Mouse (Mus musculus) intestine, embryonic 14.5 days (tissue): ENCODE data around the gene Tmem91. TPM values are rescaled to one million over a fixed set of nuclear protein-coding genes. Genes with fewer than 3 reads are reported as not detected.

ENCODE experiments used
- ATAC-seq: fragments of 200-750 bp; cut with Nextera tagmentation; replicated peaks from 2 replicates; pipeline ENCODE4 v1.8.0; 2017; ENCODE audit warnings: low read depth, moderate number of reproducible peaks, moderate TSS enrichment, moderate library complexity; ENCODE audit not compliant: low FRiP score, low TSS enrichment
- DNase-seq: peaks from one replicate; pipeline ENCODE4 v3.0.0-alpha.2; 2018; ENCODE audit warnings: low spot score
- H3K27ac ChIP-seq: fragments of 300-500 bp; sonication (generic); 2 replicates; pipeline ENCODE4 v1.5.1; 2014; ENCODE audit warnings: low read depth, mild to moderate bottlenecking, control low read depth
- H3K27me3 ChIP-seq: fragments of 300-500 bp; sonication (generic); replicated peaks from 2 replicates; pipeline ENCODE4 v1.6.1; 2014; ENCODE audit warnings: low read length, control low read depth; ENCODE audit not compliant: control insufficient read depth, insufficient read depth
- H3K36me3 ChIP-seq: fragments of 300-500 bp; sonication (generic); 2 replicates; pipeline ENCODE4 v1.6.1; 2014; ENCODE audit warnings: low read length, control low read depth; ENCODE audit not compliant: control insufficient read depth, insufficient read depth
- H3K4me1 ChIP-seq: fragments of 300-500 bp; sonication (generic); replicated peaks from 2 replicates; pipeline ENCODE4 v1.6.1; 2014; ENCODE audit warnings: low read length, control low read depth, mixed read lengths; ENCODE audit not compliant: control insufficient read depth, insufficient read depth
- H3K4me2 ChIP-seq: fragments of 300-500 bp; sonication (generic); 2 replicates; pipeline ENCODE4 v1.6.1; 2014; ENCODE audit warnings: low read length
- H3K4me3 ChIP-seq: fragments of 300-500 bp; sonication (generic); 2 replicates; pipeline ENCODE4 v1.5.1; 2014; ENCODE audit warnings: low read depth, low read length, control low read depth, mixed read lengths
- H3K9ac ChIP-seq: fragments of 300-500 bp; sonication (generic); 2 replicates; pipeline ENCODE4 v1.6.1; 2014; ENCODE audit warnings: mild to moderate bottlenecking, low read length
- H3K9me3 ChIP-seq: fragments of 300-500 bp; sonication (generic); 2 replicates; pipeline ENCODE4 v1.6.1; 2016; ENCODE audit warnings: low read length, control low read depth; ENCODE audit not compliant: control insufficient read depth
- WGBS: fragments of 180-500 bp; shearing (Covaris S2); extraction: QIAGEN DNeasy Blood & Tissue Kit; methylation state at CpG from one replicate; pipeline ENCODE4 v1.1.7; 2014; 5-methylcytosine and 5-hydroxymethylcytosine counted together
- polyA plus RNA-seq: library from polyadenylated mRNA; unstranded; fragments of >200 nt; fragmentation: Nextera tagmentation; extraction: Ambion mirVana; gene quantifications from 2 replicates; pipeline ENCODE4 v1.2.1, GENCODE M21; 2014

Gene Tmem91
- polyA plus RNA-seq, 1 experiment from 2014 or later = 2.2 TPM

DNA sequence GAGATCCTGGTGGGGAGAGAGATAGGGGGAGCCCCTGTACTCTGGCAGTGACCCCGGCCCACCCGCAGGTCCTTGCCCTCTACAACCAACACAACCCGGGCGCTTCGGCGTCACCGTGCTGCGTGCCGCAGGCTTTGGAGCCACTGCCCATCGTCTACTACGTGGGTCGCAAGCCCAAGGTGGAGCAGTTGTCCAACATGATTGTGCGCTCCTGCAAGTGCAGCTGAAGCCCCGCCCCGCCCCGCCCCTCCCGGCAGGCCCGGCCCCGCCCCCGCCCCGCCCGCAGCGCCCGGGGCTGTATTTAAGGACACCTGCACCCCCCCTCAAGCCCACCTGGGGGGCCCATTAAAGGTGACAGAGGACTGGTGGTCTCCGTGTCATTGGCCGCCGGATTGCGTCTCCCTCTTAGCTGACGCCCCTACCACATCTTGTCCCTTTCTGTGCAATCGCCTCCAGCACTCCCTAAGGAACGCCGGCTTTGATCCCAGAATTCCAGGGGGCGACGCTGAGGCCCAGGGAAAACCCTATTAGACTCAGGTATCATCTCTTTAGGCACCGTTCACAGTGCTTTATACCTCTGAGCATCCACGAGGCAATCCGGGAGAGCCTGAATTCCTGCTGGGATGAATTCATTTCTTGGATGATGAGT lies 29.9 kb upstream of the Tmem91 start:
- H3K27ac ChIP-seq = no peak overlapping the region
- peak; percentile 64 for DNase-seq
- peak; percentile 30; the same call in 1 of the 2 replicates for ATAC-seq

GRCm38 (mm10) chr7:25703793-25704494 lies 29.0 kb upstream of the Tmem91 start:
- H3K4me3 ChIP-seq = no peak overlapping the region
- H3K9ac ChIP-seq = no peak overlapping the region
- peak overlapping the region; percentile 36; the same call in 1 of the 2 replicates for H3K4me2 ChIP-seq
- ATAC-seq = no peak
- H3K36me3 ChIP-seq = no peaks in the 10 kb centered on the region
- DNase-seq = no peak
- H3K27ac ChIP-seq = no peak overlapping the region
- H3K9me3 ChIP-seq = peaks cover 5% of the 10 kb centered on the region
- peaks cover 28% of the 10 kb centered on the region for H3K4me1 ChIP-seq
- H3K27me3 ChIP-seq = no peaks in the 10 kb centered on the region
- 34% methylated on average over 10 of the region's 10 CpGs for WGBS

More for the DNA sequence above, 29.9 kb upstream of the Tmem91 start:
- no peak overlapping the region for H3K4me3 ChIP-seq
- peaks cover 5% of the 10 kb centered on the region for H3K9me3 ChIP-seq
- H3K9ac ChIP-seq = no peak overlapping the region
- 12% methylated on average over 36 of the region's 37 CpGs for WGBS
- H3K4me1 ChIP-seq = peaks cover 28% of the 10 kb centered on the region
- no peaks in the 10 kb centered on the region for H3K27me3 ChIP-seq
- no peaks in the 10 kb centered on the region for H3K36me3 ChIP-seq
- peak overlapping the region; percentile 36 for H3K4me2 ChIP-seq

GRCm38 (mm10) chr7:25702350-25702749 lies 27.4 kb upstream of the Tmem91 start:
- Histone ChIP-seq H3K4me1 (peaks cover 22% of the 10 kb centered on the region), H3K36me3 (no peaks in the 10 kb centered on the region), H3K27ac (no peak overlapping the region), H3K27me3 (no peaks in the 10 kb centered on the region), H3K4me3 (no peak overlapping the region), H3K9me3 (peaks cover 5% of the 10 kb centered on the region), H3K4me2 (no peak overlapping the region), H3K9ac (no peak overlapping the region)
- ATAC-seq (no peak), DNase-seq (no peak)
- 95% methylated on average over 2 of the region's 2 CpGs for WGBS

DNA sequence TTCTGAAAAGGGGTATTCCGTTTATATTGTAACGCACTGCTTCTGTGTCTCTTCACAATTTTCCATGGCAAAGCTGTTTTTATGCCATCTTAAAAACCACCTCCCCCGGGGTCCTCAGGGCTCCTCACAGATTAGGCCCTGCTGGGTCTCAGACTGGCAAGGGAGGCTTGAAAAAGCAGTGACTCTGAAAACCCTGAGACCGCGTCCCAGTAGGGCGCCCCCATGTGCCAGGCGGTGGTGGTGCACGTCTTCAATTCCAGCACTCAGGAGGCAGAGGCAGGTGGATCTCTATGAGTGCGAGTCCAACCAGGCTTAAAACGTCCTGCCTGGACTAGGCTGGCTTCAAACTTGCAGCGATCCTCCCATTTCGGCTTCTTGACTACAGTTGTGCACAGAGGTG lies 25.8 kb upstream of the Tmem91 start:
- Histone ChIP-seq H3K27ac (no peak overlapping the region), H3K4me3 (no peak overlapping the region), H3K27me3 (no peaks in the 10 kb centered on the region), H3K36me3 (no peaks in the 10 kb centered on the region), H3K4me1 (peaks cover 8% of the 10 kb centered on the region), H3K4me2 (no peak overlapping the region), H3K9me3 (peaks cover 5% of the 10 kb centered on the region), H3K9ac (no peak overlapping the region)
- no peak for ATAC-seq
- 77% methylated on average over 12 of the region's 12 CpGs for WGBS
- DNase-seq = no peak

DNA sequence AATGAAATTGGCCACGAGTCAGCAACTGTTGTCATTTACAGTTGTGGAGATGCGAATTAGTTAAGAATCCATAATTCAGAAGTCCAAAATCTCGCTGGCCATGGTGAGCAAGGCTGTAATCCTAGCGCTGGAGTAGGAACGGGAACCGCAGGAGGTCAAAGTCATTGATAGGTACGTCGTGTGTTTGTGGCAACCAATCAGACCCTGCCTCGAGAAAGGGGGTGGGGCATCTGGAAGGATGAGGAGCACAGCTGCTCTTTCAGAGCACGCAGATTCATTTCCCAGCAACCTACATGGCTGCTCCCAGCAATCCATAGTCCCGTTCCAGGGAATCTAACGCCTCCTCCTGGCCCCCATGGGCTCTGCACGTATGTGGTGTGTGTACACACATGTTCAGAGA lies 24.9 kb upstream of the Tmem91 start:
- no peaks in the 10 kb centered on the region for H3K27me3 ChIP-seq
- H3K9ac ChIP-seq = no peak overlapping the region
- no peak overlapping the region for H3K4me2 ChIP-seq
- no peak for ATAC-seq
- H3K27ac ChIP-seq = no peak overlapping the region
- H3K4me1 ChIP-seq = no peaks in the 10 kb centered on the region
- H3K4me3 ChIP-seq = no peak overlapping the region
- DNase-seq = no peak
- peaks cover 5% of the 10 kb centered on the region for H3K9me3 ChIP-seq
- no peaks in the 10 kb centered on the region for H3K36me3 ChIP-seq
- 60% methylated on average over 13 of the region's 13 CpGs for WGBS

DNA sequence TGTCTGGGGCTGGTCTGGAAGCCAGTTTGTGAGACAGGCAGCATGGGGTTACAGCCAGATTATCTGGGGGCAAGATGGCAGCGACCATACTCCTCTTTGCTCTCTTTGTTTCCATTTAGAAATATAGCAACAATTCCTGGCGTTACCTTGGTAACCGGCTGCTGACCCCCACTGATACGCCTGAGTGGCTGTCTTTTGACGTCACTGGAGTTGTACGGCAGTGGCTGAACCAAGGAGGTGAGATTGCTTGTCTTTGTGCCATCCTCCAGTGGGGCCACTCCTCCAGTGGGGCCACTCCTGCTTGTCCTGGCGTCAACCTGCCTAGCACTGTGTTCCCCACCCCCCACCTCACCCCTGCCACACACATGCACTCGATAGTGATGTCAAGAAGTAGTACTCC lies 19.1 kb upstream of the Tmem91 start:
- no peak overlapping the region for H3K9ac ChIP-seq
- DNase-seq = no peak
- ATAC-seq = no peak
- peaks cover 4% of the 10 kb centered on the region; the same call in 1 of the 2 replicates for H3K4me1 ChIP-seq
- H3K36me3 ChIP-seq = no peaks in the 10 kb centered on the region
- H3K9me3 ChIP-seq = no peaks in the 10 kb centered on the region
- H3K4me3 ChIP-seq = no peak overlapping the region
- no peaks in the 10 kb centered on the region for H3K27me3 ChIP-seq
- WGBS = 68% methylated on average over 8 of the region's 8 CpGs
- H3K4me2 ChIP-seq = no peak overlapping the region
- no peak overlapping the region for H3K27ac ChIP-seq

DNA sequence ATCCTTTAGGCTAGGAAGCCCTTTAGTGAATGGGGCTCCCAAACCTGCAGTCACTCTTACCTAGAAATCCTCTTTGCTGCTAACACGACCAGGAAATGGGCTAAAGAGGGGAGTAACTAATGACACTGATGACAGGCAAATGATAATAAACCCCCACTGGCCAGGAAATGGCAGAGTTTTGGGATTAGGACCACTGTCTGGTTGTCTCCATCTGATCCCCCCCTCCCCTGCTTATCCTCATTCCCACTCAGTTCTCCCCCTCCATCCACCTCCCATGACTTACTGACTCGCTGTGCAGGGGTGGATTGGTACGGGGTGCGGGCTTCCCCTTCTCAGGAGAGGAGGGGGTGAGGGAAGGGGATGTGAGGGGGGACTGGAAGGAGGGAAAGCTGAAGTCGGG lies 15.1 kb upstream of the Tmem91 start:
- Histone ChIP-seq H3K4me2 (peak overlapping the region; percentile 90), H3K27me3 (peaks cover 13% of the 10 kb centered on the region; the same call in 1 of the 2 replicates), H3K4me3 (no peak overlapping the region), H3K9ac (no peak overlapping the region), H3K27ac (no peak overlapping the region), H3K9me3 (no peaks in the 10 kb centered on the region), H3K4me1 (peaks cover 10% of the 10 kb centered on the region; the same call in 1 of the 2 replicates), H3K36me3 (no peaks in the 10 kb centered on the region)
- 42% methylated on average over 5 of the region's 5 CpGs for WGBS
- DNase-seq (no peak), ATAC-seq (no peak)

GRCm38 (mm10) chr7:25689603-25690021 lies 14.6 kb upstream of the Tmem91 start:
- H3K9ac ChIP-seq = no peak overlapping the region
- 14% methylated on average over 12 of the region's 12 CpGs for WGBS
- H3K9me3 ChIP-seq = no peaks in the 10 kb centered on the region
- H3K4me2 ChIP-seq = peak overlapping the region; percentile 90
- 0 out of 2 replicates have a peak overlapping the region, but pooled peaks have one; percentile 3 for H3K27ac ChIP-seq
- H3K4me3 ChIP-seq = peak overlapping the region; percentile 59
- ATAC-seq (no peak), DNase-seq (no peak)
- peaks cover 13% of the 10 kb centered on the region; the same call in 1 of the 2 replicates for H3K27me3 ChIP-seq
- H3K4me1 ChIP-seq = peaks cover 10% of the 10 kb centered on the region; the same call in 1 of the 2 replicates
- no peaks in the 10 kb centered on the region for H3K36me3 ChIP-seq
